Mouse (Mus musculus) forebrain, embryonic 13.5 days (tissue): ENCODE data around the gene Gins2. TPM values are rescaled to one million over a fixed set of nuclear protein-coding genes. Genes with fewer than 3 reads are reported as not detected.
A peak's percentile ranks its signal among the peaks of the same experiment; 100 is the strongest.

Experiments
- ATAC-seq: fragments of 200-750 bp; cut with Nextera tagmentation; 2 replicates; pipeline ENCODE4 v1.8.0; 2017
- H3K27ac ChIP-seq: fragments of 300-500 bp; sonication (generic); 2 replicates; pipeline ENCODE4 v1.5.1; 2015; ENCODE audit warnings: inconsistent platforms, mild to moderate bottlenecking, moderate library complexity
- H3K27me3 ChIP-seq: fragments of 300-500 bp; sonication (generic); 2 replicates; pipeline ENCODE4 v1.6.1; 2015; ENCODE audit warnings: mild to moderate bottlenecking, inconsistent platforms
- H3K36me3 ChIP-seq: fragments of 300-500 bp; sonication (generic); 2 replicates; pipeline ENCODE4 v1.6.1; 2015; ENCODE audit warnings: mild to moderate bottlenecking, inconsistent platforms; ENCODE audit not compliant: poor library complexity, severe bottlenecking
- H3K4me1 ChIP-seq: fragments of 300-500 bp; sonication (generic); 2 replicates; pipeline ENCODE4 v1.6.1; 2015; ENCODE audit warnings: inconsistent platforms
- H3K4me2 ChIP-seq: fragments of 300-500 bp; sonication (generic); 2 replicates; pipeline ENCODE4 v1.6.1; 2015; ENCODE audit warnings: inconsistent platforms, mild to moderate bottlenecking, moderate library complexity
- H3K4me3 ChIP-seq: fragments of 300-500 bp; sonication (generic); 2 replicates; pipeline ENCODE4 v1.5.1; 2015; ENCODE audit warnings: mild to moderate bottlenecking, inconsistent platforms
- H3K9ac ChIP-seq: fragments of 300-500 bp; sonication (generic); 2 replicates; pipeline ENCODE4 v1.6.1; 2015; ENCODE audit warnings: mild to moderate bottlenecking, inconsistent platforms
- H3K9me3 ChIP-seq: fragments of 300-500 bp; sonication (generic); replicated peaks from 2 replicates; pipeline ENCODE4 v1.6.1; 2016; ENCODE audit warnings: inconsistent platforms
- WGBS: fragments of 180-500 bp; shearing (Covaris S2); methylation state at CpG from one replicate; pipeline ENCODE4 v1.1.7; 2015; 5-methylcytosine and 5-hydroxymethylcytosine counted together
- polyA plus RNA-seq: library from polyadenylated mRNA; unstranded; fragments of >200 nt; fragmentation: Nextera tagmentation; extraction: Ambion mirVana; gene quantifications from 2 replicates; pipeline ENCODE4 v1.2.1, GENCODE M21; 2015

Gins2 gene
- polyA plus RNA-seq, 1 experiment from 2014 or later: 66.9 TPM

DNA sequence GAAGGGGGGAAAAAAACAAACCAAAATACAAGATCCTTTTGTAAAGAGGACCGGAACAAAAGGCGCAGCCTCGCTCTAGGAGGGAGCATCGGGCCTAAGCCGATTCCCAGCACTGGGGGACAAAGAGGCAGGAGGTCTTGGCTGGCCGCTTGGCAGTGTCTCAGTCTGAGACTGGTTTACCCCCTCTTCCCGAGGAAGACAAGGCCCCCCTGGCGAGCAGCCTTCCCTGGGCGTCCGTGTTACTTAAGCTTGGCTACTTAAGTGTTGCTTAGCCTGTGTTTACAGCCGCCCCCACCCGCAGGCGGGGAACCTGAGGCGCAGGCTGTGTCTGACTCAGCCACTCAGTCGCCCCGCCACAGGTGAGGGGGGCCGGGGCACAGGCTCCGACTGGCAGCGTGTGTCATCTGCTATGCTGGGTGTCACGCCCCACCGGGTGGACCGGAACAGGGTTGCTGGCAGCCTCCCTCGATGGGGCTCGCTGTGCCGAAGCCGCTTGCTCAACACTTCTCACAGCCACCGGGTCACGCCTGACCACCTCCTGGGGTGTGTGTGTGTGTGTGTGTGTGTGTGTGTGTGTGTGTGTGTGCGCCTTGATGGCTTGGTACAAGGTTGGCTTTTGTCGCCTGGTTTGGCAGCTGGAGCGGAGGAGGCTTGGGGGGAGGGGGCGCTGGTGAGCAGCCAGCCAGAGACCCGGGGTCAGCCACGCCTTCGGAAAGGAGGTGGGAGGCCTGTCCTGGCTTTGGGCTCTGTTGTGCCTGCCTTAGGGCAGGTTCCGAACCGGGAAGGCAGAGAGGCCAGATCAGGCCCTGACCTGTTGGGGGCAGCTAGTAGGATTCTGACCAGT lies 50.5 kb downstream of the Gins2 start:
- H3K9ac ChIP-seq: peak overlapping the region; percentile 95
- peak overlapping the region; percentile 91 for H3K4me2 ChIP-seq
- no peaks in the 10 kb centered on the region for H3K27me3 ChIP-seq
- no peaks in the 10 kb centered on the region for H3K9me3 ChIP-seq
- WGBS: 1% methylated on average over 36 of the region's 37 CpGs
- peak; percentile 12; the same call in 1 of the 2 replicates for ATAC-seq
- H3K27ac ChIP-seq: peak overlapping the region; percentile 100
- no peaks in the 10 kb centered on the region for H3K36me3 ChIP-seq
- peak overlapping the region; percentile 65 for H3K4me3 ChIP-seq
- H3K4me1 ChIP-seq: peaks cover 93% of the 10 kb centered on the region

DNA sequence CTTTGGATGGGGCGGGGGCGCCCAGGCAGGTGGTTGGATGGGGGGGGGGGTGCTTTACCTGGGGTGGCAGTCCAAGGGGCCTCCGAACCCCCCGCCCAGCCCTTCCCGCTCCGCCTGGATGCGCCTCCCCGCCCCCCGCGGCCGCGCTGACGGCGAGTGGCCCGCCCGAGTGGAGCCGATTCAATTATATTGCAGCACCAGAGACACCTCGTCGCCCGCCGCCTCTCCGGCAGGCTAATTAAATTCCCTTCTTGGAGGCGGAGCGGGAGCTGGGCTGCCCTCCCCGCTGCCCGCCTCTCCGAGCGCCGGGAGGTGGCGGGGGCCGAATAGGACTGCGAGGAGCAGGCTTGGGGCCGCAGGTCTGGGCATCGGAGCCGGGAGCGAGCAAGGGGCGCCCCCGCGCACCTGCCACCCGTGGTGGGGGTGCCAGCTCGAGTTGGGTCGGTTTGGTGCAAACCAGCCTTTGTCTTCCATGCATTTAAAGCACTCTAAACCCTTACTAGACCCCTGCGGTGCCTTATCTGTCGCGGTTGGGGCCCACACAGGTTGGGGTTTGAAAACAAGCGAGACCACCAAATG lies 51.2 kb downstream of the Gins2 start:
- Histone ChIP-seq H3K4me2 (peak overlapping the region; percentile 91), H3K4me1 (peaks cover 93% of the 10 kb centered on the region), H3K4me3 (peak overlapping the region; percentile 65), H3K27me3 (no peaks in the 10 kb centered on the region), H3K9me3 (no peaks in the 10 kb centered on the region), H3K27ac (peak overlapping the region; percentile 100), H3K9ac (peak overlapping the region; percentile 95), H3K36me3 (no peaks in the 10 kb centered on the region)
- ATAC-seq: peak; percentile 42
- under 1% methylated on average over 44 of the region's 46 CpGs for WGBS

DNA sequence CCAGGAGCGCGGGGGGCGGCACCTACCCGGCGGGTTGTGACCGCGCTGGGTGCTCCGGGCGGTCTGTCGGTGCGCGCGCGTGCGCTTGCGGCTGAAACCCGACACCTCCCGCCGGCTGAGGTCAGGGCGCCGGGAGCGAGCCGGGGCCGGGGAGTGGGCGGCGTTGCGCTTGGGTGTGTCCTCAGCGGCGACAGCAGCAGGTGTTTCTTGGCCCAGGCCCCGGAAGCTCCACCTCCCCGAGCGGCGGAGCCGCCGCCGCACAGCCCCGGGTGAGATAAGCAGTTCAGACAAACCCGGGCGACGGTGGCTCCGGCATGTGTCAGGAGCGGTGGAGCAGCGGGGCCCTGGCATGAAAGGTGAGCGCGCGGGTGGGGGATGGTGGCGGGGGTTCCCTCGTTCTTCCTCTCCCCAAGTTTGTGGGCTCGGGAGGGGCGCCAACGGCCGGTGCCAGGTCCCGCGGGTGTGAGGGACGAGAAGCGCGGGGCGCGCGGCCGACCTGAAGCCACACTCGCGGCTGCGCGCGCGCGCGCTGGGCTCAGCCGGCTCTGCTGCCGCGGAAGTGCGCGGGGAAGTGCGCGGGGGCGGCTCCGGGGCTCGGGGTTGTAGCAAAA lies 51.8 kb downstream of the Gins2 start:
- no peaks in the 10 kb centered on the region for H3K27me3 ChIP-seq
- H3K4me1 ChIP-seq: peaks cover 93% of the 10 kb centered on the region
- H3K9me3 ChIP-seq: no peaks in the 10 kb centered on the region
- H3K27ac ChIP-seq: peak overlapping the region; percentile 100
- peak overlapping the region; percentile 91 for H3K4me2 ChIP-seq
- H3K36me3 ChIP-seq: no peaks in the 10 kb centered on the region
- WGBS: under 1% methylated on average over 78 of the region's 79 CpGs
- peak; percentile 22; the same call in 1 of the 2 replicates for ATAC-seq
- peak overlapping the region; percentile 95 for H3K9ac ChIP-seq
- H3K4me3 ChIP-seq: peak overlapping the region; percentile 65

DNA sequence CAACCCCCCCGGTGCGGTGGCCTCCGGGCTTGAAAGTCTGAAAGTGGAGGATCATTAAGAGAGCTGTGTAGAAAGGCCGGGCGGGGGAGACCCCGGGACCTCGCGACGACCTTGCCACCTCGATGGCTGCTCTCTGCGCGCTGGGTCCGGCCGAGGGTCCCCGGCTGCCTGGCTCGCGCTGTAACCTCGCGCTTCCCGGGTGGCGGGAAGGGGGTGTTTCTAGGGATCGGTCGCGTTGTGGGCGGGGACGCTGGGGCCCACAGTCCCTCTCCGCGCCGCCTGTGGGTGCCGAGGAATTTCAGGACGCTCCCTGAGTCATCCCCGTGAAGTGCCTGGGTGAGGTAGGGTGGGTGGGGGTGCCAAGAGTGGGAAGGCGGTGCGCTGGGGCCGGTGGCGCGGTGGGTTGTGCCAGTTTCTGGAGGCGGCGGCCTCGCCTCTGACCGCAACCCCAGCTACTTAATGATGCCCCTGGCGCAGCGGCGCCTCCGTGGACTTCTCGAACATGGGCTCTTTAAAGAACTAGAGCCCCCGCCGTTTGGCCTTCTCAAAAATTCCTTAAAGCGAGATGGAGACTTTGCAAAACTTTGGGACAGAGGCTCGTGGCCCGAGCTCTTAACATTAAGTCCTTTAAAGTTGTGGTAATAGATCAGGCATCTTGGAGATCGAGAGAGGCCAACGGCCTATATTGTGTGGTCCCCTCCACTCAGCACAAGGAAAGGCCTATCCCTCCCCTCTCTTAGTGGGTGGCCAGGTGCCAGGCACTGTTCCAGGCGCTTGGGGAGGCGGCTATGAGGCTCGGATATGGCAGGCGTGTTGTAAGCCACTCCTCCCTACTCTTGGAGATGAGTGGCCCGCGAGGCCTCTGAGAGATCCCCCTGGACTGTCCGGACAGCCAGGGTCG lies 52.5 kb downstream of the Gins2 start:
- H3K4me1 ChIP-seq: peaks cover 94% of the 10 kb centered on the region
- under 1% methylated on average over 60 of the region's 61 CpGs for WGBS
- peak overlapping the region; percentile 95 for H3K9ac ChIP-seq
- peak; percentile 19; the same call in 1 of the 2 replicates for ATAC-seq
- peak overlapping the region; percentile 100 for H3K27ac ChIP-seq
- H3K36me3 ChIP-seq: no peaks in the 10 kb centered on the region
- no peaks in the 10 kb centered on the region for H3K9me3 ChIP-seq
- H3K4me3 ChIP-seq: peak overlapping the region; percentile 65
- H3K4me2 ChIP-seq: peak overlapping the region; percentile 91
- H3K27me3 ChIP-seq: no peaks in the 10 kb centered on the region

DNA sequence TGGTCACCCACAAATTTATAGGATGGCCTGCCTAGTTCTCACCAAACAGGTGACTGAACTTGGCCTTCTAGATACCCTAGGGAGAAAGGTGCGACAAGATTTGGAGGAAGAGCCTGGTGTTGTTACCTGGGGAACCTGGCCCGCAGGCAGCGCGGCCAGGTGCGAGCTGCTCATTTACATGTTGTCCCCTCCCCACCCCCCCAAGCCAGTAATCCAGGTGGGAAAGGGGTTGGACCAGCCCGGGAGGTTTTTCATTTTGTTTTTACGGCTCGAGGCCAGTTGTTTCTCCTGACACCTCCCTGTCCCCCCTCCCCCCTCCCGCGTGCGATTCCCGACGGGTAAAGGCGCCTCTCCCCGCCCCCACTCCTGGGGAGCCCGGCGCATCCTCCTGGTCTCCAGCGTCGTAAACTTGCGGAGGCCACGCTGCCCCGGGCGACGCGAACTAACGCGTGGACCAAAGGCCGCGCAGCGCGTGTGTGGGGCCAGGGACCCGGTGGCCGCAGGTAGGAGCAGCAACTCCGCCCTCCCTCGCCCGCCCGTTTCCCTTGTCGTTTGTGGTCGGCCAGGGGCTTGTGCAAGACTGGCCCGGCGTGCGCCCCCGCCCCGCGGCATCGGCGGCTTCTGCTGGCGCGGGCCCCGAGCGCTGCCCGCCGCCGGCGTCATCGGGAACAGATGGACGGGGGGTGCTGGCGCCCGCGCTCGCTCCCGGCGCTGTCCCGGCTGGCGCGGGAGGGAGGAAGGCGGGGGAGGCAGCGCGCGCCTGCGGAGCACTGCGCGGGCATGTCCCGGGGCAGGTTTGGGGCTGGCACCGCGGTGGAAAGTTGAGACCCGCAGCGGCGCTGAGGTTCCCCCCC lies 53.4 kb downstream of the Gins2 start:
- Histone ChIP-seq H3K4me1 (peaks cover 92% of the 10 kb centered on the region), H3K27ac (peak overlapping the region; percentile 100), H3K9me3 (no peaks in the 10 kb centered on the region), H3K4me2 (peak overlapping the region; percentile 91), H3K36me3 (no peaks in the 10 kb centered on the region), H3K9ac (peak overlapping the region; percentile 95), H3K27me3 (no peaks in the 10 kb centered on the region), H3K4me3 (peak overlapping the region; percentile 65)
- ATAC-seq: no peak
- WGBS: under 1% methylated on average over 67 of the region's 79 CpGs

DNA sequence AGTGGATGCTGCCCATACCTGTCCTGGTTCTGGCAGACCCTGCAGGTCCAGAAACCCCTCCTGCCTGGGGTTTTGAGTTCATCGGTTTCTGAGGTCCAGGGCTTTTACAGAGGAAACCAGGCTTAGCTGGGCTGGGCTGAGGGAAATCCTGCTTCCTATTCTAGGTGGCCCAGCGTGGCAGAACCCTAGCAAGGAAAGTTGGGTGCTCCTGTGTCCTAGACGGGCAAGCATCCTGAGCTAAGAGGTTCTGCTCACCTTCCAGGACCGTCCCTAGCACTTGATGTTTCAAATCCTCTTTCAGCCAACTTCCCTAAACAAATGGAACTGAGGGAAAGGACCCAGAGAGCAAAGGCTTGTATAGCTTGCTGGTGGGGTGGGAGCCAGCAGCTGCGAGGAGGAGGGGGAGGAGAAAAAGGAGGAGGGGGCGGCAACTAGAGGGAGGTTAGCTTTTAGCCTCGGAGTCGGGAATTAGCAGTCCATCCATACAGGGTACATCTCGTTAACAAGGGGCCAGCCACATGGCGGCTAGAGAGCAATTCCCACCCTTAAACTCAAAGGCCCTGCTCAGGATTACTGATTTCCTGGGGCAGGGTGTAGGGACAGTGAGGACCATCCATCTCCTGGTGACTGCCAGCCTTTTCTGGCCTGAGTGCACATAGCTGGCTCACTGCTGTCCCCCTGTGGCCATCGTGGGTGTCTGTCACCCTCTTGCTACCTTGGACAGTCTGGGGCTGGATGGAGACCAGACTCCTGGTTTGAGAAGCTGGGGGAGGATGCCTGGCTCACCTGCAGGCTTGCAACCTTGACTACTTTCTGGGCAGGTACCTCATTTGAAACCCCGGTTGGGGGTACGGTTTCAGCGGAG lies 54.4 kb downstream of the Gins2 start:
- H3K9me3 ChIP-seq: no peaks in the 10 kb centered on the region
- no peaks in the 10 kb centered on the region for H3K36me3 ChIP-seq
- H3K4me1 ChIP-seq: peaks cover 83% of the 10 kb centered on the region
- H3K4me3 ChIP-seq: peak overlapping the region; percentile 65; the same call in 1 of the 2 replicates
- H3K27ac ChIP-seq: peak overlapping the region; percentile 100
- no peaks in the 10 kb centered on the region for H3K27me3 ChIP-seq
- H3K9ac ChIP-seq: peak overlapping the region; percentile 61
- H3K4me2 ChIP-seq: peak overlapping the region; percentile 91
- peak; percentile 50 for ATAC-seq
- 6% methylated on average over 14 of the region's 14 CpGs for WGBS

DNA sequence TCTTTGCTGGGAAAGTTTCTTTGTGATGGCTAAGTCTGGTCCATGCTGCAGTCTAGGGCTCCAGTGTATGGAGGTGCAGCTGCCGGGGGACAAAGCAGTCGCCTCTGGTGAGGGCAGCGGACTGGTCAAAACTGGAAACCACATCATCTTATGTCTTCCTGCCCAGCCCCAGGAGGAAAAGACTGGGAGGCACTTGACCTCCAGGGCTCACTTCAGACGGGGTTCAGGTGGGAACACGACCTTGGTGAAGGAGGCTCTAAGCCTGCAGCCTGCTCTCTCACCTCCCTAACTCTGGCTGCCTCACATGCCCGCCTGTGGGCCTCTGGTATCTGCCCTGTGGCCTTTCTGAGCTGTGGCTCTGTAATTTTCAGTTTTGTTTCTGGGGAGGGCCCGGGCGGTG lies 55.0 kb downstream of the Gins2 start:
- H3K27ac ChIP-seq: peak overlapping the region; percentile 100
- H3K27me3 ChIP-seq: no peaks in the 10 kb centered on the region
- ATAC-seq: no peak
- no peaks in the 10 kb centered on the region for H3K9me3 ChIP-seq
- no peak overlapping the region for H3K4me3 ChIP-seq
- peak overlapping the region; percentile 61 for H3K9ac ChIP-seq
- H3K36me3 ChIP-seq: no peaks in the 10 kb centered on the region
- 30% methylated on average over 8 of the region's 8 CpGs for WGBS
- H3K4me1 ChIP-seq: peaks cover 80% of the 10 kb centered on the region
- peak overlapping the region; percentile 91 for H3K4me2 ChIP-seq

DNA sequence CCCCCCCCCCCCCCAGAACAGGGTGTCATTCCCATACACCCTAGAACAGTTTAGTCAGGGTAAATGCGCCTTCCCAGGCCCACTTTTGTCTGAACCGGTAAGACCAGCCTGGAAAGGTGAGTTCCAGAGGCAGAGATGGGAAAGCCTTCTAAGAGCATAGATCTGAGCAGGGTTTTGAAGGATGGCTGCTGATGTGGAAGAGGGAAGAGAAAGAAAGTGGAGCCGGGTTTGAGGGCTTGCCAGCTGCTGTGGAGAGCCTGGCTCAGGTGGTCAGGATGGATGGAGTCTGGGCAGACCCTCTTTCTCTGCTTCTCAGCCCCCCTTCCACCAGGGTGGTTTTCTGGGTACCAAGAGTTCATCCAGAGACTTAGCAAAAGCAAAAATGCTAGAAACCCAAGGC lies 55.7 kb downstream of the Gins2 start:
- Histone ChIP-seq H3K27me3 (no peaks in the 10 kb centered on the region), H3K9me3 (no peaks in the 10 kb centered on the region), H3K4me2 (peak overlapping the region; percentile 91), H3K4me1 (peaks cover 80% of the 10 kb centered on the region), H3K36me3 (no peaks in the 10 kb centered on the region), H3K9ac (peak overlapping the region; percentile 61), H3K27ac (peak overlapping the region; percentile 100), H3K4me3 (0 out of 2 replicates have a peak overlapping the region, but pooled peaks have one; percentile 9)
- ATAC-seq: no peak
- whole genome bisulfite sequencing: 16% methylated on average over 3 of the region's 3 CpGs

DNA sequence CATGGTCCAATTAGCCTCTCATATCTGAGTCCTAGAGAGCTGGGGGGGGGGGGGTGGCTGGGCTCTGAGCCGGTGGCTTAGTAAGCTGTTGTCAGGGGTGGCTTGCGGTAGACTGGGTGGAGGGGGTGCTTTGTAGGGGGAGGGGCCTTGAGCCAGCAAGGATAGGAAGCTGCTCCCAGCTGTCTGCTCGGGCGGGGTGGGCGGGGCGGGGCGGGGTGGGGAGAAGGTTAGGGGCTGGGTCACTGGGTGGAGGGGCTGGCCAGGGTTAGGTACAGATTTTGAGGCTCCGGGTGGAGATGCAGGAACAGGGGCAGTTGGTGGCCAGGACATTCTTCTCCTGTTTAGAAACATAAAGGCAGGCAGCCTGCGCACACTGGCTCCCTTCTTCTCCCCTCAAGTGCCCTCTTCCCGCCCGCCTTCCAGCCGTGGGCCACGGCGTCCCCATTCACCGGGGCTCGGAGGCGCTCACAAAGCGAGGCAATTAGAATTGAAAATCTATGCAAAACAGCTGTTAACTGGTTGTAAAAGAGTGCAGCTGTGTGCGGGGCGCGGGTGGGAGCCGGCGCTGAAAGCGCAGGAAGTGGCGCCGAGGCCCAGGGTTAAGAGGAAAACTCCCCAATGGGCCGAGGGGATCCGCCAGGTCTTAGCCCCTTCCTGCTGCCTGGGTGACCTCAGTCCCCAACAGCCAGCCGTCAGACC lies 56.4 kb downstream of the Gins2 start:
- H3K27ac ChIP-seq: peak overlapping the region; percentile 100
- no peaks in the 10 kb centered on the region for H3K36me3 ChIP-seq
- H3K9me3 ChIP-seq: no peaks in the 10 kb centered on the region
- peak overlapping the region; percentile 9 for H3K4me3 ChIP-seq
- H3K4me1 ChIP-seq: peaks cover 82% of the 10 kb centered on the region
- peak; percentile 65 for ATAC-seq
- peak overlapping the region; percentile 61 for H3K9ac ChIP-seq
- 1% methylated on average over 27 of the region's 29 CpGs for WGBS
- no peaks in the 10 kb centered on the region for H3K27me3 ChIP-seq
- H3K4me2 ChIP-seq: peak overlapping the region; percentile 91
